Mouse (Mus musculus) adrenal gland, postnatal 36 days (tissue): ENCODE results near the gene Nrgn. TPM values are rescaled to one million over a fixed set of nuclear protein-coding genes. Genes with fewer than 3 reads are reported as not detected.
A peak's percentile ranks its signal among the peaks of the same experiment; 100 is the strongest.

ENCODE experiments used
- DNase-seq, 2 experiments: peaks; one replicate each; pipeline ENCODE4 v3.0.0; 2021; ENCODE audit warnings: mixed read lengths in 1 of 2
- long read RNA-seq, 2 experiments: library from polyadenylated mRNA; stranded (forward); transcript quantifications; one replicate each; pipeline ENCODE4 v2.0.0; 2021; ENCODE audit warnings: borderline sequencing depth in 2 of 2
- total RNA-seq, 2 experiments: library from RNA; stranded (reverse); gene quantifications; 2 replicates each; pipeline ENCODE4 v1.2.3; 2021

Nrgn gene
- total RNA-seq, result 1 to 10 TPM; 1.2 to 3.8 TPM
- long read RNA-seq, experiment 1, partial matches to known transcripts, result 0 of 1 reads
- long read RNA-seq, experiment 1, other reads (novel, unspliced or antisense), result 1 of 1 reads
- long read RNA-seq, experiment 2, partial matches to known transcripts, result 0 of 1 reads
- long read RNA-seq, experiment 2, other reads (novel, unspliced or antisense), result 1 of 1 reads

GRCm38 (mm10) chr9:37552536-37553293, at the start of gene Nrgn:
TSS of gene Nrgn (minus strand) at chr9:37552904.
- DNase-seq, result peak; percentile 88

- DNase-seq, result no peak
These were observed 48.0 kb upstream of the Nrgn start for GRCm38 (mm10) chr9:37600538-37601205.

DNA sequence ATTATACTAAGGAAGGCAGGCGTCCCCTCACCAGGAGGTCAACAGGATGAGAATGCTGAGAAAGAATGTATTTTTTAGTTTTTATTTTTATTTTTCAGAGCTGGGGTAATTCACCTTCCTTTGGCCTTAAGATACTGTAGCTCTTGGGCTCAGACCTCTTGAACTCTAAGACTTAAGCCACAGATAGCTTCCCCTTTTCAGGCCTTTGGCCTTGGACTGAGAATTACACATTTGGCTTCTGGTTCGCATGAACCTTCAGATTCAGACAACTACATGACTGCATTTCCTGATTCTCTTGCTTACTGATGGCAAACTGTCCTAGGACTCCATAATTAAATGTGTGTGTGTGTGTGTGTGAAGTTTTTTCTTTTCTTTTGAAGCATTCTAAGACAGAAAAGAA, 45.9 kb upstream of the Nrgn start:
- DNase-seq, result no peak

DNA sequence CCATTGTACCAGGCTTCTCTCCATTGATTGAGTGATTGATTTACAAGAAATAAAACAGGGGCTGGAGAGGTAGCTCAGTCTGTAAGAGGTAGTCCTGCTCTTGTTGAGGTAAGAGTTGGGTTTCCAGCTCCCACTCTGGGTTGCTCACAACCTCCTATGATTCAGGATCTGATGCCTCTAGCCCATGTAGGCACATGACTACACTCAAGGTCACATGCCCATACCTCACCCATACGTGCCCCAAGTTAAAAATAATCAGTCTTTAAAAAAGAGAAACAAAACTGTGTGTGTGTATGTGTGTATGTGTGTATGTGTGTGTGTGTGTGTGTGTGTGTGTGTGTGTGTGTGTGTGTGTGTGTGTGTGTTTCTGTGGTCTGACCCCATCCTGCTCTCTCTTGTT, 42.9 kb upstream of the Nrgn start:
- no peak for DNase-seq

GRCm38 (mm10) chr9:37593690-37594089, 41.0 kb upstream of the Nrgn start:
- no peak for DNase-seq

GRCm38 (mm10) chr9:37592633-37593032, 39.9 kb upstream of the Nrgn start:
- no peak for DNase-seq

- DNase-seq, result no peak
These were observed 39.3 kb upstream of the Nrgn start for GRCm38 (mm10) chr9:37592025-37592424.

DNA sequence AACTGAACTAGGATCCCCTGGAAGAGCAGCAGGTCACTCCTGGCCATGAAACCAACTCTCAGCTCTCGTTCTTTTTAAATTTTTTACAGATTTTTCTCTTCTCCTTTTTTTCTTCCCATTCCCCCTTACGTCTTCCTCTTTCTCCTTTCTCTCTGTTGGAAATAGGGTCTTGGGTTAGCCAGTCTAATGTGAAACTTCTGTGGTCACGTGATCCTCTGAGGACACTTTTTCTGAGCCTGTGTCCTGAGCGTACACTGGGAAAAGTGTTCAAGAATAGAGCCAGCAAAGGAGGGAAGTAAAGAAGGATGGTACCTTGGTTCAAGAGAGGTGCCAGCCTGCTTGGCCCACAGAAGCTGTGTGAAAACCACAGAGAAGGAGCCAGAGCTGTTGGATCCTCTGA, 37.7 kb upstream of the Nrgn start:
- DNase-seq, result no peak

- DNase-seq, result no peak
These were observed 34.0 kb upstream of the Nrgn start for GRCm38 (mm10) chr9:37586718-37587117.

GRCm38 (mm10) chr9:37583594-37583993, 30.9 kb upstream of the Nrgn start:
- DNase-seq, result no peak

GRCm38 (mm10) chr9:37576436-37576930, 23.8 kb upstream of the Nrgn start:
- DNase-seq, result peak; percentile 15 to 48

DNA sequence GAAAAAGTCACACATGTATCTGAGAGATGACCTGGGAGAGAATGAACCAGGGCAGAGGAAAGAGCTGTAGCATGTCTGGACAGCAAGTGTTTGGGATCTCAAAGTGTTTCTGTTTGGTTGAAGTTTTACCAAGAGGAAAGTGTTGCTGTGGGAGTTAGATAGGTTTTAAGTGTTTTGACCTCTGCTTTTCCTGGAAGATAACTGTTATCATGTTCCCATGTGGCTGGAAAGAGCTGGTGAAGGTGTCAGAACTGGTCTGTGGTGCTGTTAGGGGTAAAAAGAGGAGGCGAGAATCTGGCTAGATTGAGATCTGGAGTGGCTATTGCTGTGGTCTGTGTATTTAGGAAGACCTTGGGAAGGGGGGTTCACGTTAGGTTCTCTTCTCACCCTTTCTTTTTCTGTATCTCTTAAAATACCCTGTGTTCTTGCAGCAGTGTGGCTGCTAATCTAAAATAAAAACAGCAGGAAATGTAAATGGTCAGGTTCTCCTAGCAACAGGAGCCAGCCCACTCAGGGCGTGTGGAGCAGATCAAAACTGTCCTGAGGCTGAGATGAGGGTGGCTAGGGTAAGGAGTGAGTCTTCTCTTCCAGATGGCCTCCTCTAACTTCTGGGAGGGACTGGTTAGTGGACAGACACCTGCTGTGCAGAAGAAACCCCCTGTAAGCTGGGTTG, 19.6 kb upstream of the Nrgn start:
- DNase-seq, result no peak

- DNase-seq, result no peak
These were observed 16.6 kb upstream of the Nrgn start for GRCm38 (mm10) chr9:37569231-37569835.

GRCm38 (mm10) chr9:37568605-37569214, 16.0 kb upstream of the Nrgn start:
- no peak for DNase-seq

DNA sequence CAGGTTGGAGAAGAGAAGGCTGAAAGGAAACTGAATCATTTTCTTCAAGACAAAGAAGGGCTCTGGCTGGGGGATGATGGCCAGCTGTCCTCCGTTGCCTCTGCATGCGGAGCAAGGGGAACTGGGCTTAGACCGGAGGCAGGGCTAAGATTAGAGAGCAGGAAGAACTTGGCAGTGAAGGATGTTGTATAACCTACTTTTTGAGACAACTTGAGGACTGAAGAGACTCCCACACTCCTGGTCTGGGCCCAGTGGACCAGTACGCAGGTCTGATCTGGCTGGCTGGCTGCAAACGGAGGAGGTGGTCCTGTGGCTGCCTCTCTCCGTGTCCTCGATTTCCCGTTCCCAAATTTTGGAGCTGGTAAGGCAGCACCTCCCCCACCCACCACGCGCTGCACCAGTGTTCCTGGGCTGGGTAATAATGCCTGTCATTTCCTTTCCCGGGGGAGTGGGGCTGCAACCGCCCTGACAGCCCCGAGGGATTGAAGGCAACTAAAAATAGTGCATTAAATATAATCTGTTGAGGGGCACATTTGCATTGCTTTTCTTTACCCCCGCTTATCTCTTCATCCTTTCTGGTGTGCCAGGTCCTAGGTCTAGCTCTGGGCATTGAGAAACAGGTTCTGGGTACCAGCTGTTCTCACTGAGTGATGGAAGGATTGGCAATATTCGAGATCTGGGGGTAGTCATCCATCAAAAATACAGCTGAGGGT, 15.3 kb upstream of the Nrgn start:
- peak in 1 of 2 experiments; percentile 31 for DNase-seq

GRCm38 (mm10) chr9:37567454-37567853, 14.8 kb upstream of the Nrgn start:
- DNase-seq, result no peak

GRCm38 (mm10) chr9:37567019-37567418, 14.3 kb upstream of the Nrgn start:
- no peak for DNase-seq

DNA sequence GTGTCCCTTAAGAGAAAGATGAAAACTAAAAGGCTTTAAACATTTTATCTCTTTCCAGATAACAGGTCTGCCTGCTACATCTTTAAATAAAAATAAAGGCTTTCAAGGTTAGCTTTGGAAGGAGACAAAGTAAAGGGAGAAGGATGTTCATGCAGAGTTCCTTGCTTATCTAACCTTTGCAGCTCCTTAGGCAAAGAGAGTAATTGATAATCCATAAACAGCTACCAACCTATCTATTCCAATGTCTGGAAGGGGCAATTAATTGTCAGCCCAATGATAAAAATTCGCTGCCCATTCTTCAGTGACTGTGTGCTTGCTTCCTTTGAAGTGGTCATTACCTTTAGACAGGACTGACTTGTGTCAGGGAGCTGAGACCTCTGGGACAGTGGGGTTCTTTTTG, 11.1 kb upstream of the Nrgn start:
- DNase-seq, result no peak

GRCm38 (mm10) chr9:37560617-37561016, 7.9 kb upstream of the Nrgn start:
- DNase-seq, result no peak

DNA sequence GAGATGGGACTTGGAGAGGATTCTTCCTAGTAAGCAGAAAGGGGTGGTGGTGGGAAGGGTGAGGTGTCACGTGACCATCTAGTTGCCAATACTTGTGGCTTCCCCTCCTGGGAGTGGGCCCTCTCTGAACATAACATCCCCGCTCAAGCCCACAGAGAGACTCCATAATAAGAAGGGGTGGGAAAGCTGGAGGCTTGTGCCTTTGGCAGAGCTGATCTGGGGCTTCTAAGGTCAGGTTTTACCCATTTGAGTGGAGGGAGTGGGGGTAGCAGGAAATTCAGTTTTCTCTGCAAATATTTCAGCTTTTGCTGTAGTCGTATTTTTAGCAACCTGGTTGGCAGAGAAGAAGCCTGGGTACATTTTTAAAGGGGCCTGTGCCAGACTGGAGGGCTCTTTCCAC, 3.7 kb upstream of the Nrgn start:
- DNase-seq, result no peak
